Mouse (Mus musculus) olfactory bulb, adult 2 months (tissue): ENCODE measurements around the gene Tspan4.

ENCODE experiments used
- CTCF ChIP-seq: fragments of 200-500 bp; IDR thresholded peaks from 2 replicates; pipeline ENCODE4 v1.5.1; 2012; ENCODE audit warnings: low read depth, mild to moderate bottlenecking, low read length, moderate library complexity; ENCODE audit not compliant: insufficient read depth
- POLR2A ChIP-seq: fragments of 200-500 bp; IDR thresholded peaks from 2 replicates; pipeline ENCODE4 v1.6.1; 2012; ENCODE audit warnings: mild to moderate bottlenecking, low read depth, low read length, moderate library complexity; ENCODE audit not compliant: insufficient read depth

GRCm38 (mm10) chr7:141458661-141459060, 16.4 kb upstream of the Tspan4 start:
- TF ChIP-seq CTCF (no peak), POLR2A (no peak)
